Mouse (Mus musculus) heart, adult 2 months (tissue): Measurements from ENCODE around the gene Rel. TPM values are rescaled to one million over a fixed set of nuclear protein-coding genes. Genes with fewer than 3 reads are reported as not detected.

ENCODE experiments used
- DNase-seq, 2 experiments: peaks; one replicate each; pipeline ENCODE4 v3.0.0; 2021
- H3K27ac ChIP-seq: fragments of 200-600 bp; 2 replicates; pipeline ENCODE4 v1.8.1; 2022
- H3K27me3 ChIP-seq: fragments of 200-500 bp; 2 replicates; pipeline ENCODE4 v1.6.1; 2012; ENCODE audit warnings: mild to moderate bottlenecking, low read length, inconsistent platforms, mixed read lengths; ENCODE audit not compliant: control insufficient read depth, insufficient read depth
- H3K36me3 ChIP-seq: fragments of 200-500 bp; 2 replicates; pipeline ENCODE4 v1.6.1; 2012; ENCODE audit warnings: low read length, inconsistent platforms; ENCODE audit not compliant: control insufficient read depth, insufficient read depth
- H3K4me1 ChIP-seq: fragments of 200-500 bp; 2 replicates; pipeline ENCODE4 v1.6.1; 2011; ENCODE audit warnings: low read length; ENCODE audit not compliant: control insufficient read depth, insufficient read depth
- H3K4me3 ChIP-seq: fragments of 200-600 bp; 2 replicates; pipeline ENCODE4 v1.8.1; 2022
- H3K79me2 ChIP-seq: fragments of 200-500 bp; replicated peaks from 2 replicates; pipeline ENCODE4 v1.6.1; 2012; ENCODE audit warnings: mild to moderate bottlenecking, inconsistent platforms, low read length, moderate library complexity, mixed read lengths; ENCODE audit not compliant: control insufficient read depth, insufficient read depth
- H3K9ac ChIP-seq: fragments of 200-500 bp; 2 replicates; pipeline ENCODE4 v1.6.1; 2012; ENCODE audit warnings: low read depth, mild to moderate bottlenecking, control low read depth, inconsistent platforms, low read length, mixed read lengths
- CTCF ChIP-seq: fragments of 200-600 bp; IDR thresholded peaks from 2 replicates; pipeline ENCODE4 v1.8.1; 2022; ENCODE audit warnings: antibody characterized with exemption, mild to moderate bottlenecking, moderate library complexity
- EP300 ChIP-seq: fragments of 200-500 bp; IDR thresholded peaks from 2 replicates; pipeline ENCODE4 v1.6.1; 2011; ENCODE audit warnings: low read depth, low read length, control low read depth; ENCODE audit not compliant: insufficient read depth
- POLR2A ChIP-seq: fragments of 200-500 bp; IDR thresholded peaks from 2 replicates; pipeline ENCODE4 v1.6.1; 2011; ENCODE audit warnings: mild to moderate bottlenecking, low read depth, low read length, control low read depth; ENCODE audit not compliant: insufficient read depth
- WGBS: fragments of 180-500 bp; shearing (Covaris S2); methylation state at CpG from one replicate; pipeline ENCODE4 v1.1.7; 2018; 5-methylcytosine and 5-hydroxymethylcytosine counted together
- intact Hi-C: fragments of 180-260 bp; cut with DNase I; formaldehyde crosslinking; loops from one replicate; pipeline ENCODE4 v1.15.1; 2025
- polyA plus RNA-seq: library from polyadenylated mRNA; depleted of rRNA; stranded (reverse); fragments of >200 nt; gene quantifications from 2 replicates; pipeline ENCODE4 v1.2.3, GENCODE M21; 2012
- total RNA-seq, 2 experiments: library from RNA; stranded (reverse); gene quantifications; 2 replicates each; pipeline ENCODE4 v1.2.3; 2021

The Rel gene
- total and polyA plus RNA-seq, 3 experiments, result 3.7 to 9.5 (median 7.6) TPM

GRCm38 (mm10) chr11:23741386-23741785, 29.4 kb downstream of the Rel start:
- H3K36me3 ChIP-seq, result no peaks in the 10 kb centered on the region; the same call in 1 of the 2 replicates
- WGBS, result 92% methylated on average over 7 of the region's 7 CpGs
- no peak for TF ChIP-seq EP300
- no peak for TF ChIP-seq POLR2A
- TF ChIP-seq CTCF, result no peak
- H3K4me1 ChIP-seq, result no peaks in the 10 kb centered on the region
- no peak overlapping the region for H3K9ac ChIP-seq
- DNase-seq, result no peak
- H3K79me2 ChIP-seq, result no peaks in the 10 kb centered on the region
- H3K4me3 ChIP-seq, result no peak overlapping the region
- no peaks in the 10 kb centered on the region for H3K27me3 ChIP-seq
- H3K27ac ChIP-seq, result no peak overlapping the region
- intact Hi-C loops, result no loop called here

- Histone ChIP-seq H3K27me3 (no peaks in the 10 kb centered on the region), H3K9ac (no peak overlapping the region), H3K4me3 (no peak overlapping the region), H3K36me3 (peaks cover 2% of the 10 kb centered on the region), H3K4me1 (no peaks in the 10 kb centered on the region), H3K27ac (no peak overlapping the region), H3K79me2 (no peaks in the 10 kb centered on the region)
- DNase-seq, result no peak
- intact Hi-C loops, result no loop called here
- TF ChIP-seq CTCF (no peak), POLR2A (no peak), EP300 (no peak)
- WGBS, result 84% methylated on average over 4 of the region's 4 CpGs
Measured at GRCm38 (mm10) chr11:23740895-23741294, 29.9 kb downstream of the Rel start.

GRCm38 (mm10) chr11:23735820-23736470, 34.8 kb downstream of the Rel start:
- H3K4me1 ChIP-seq, result no peaks in the 10 kb centered on the region
- no peak for DNase-seq
- TF ChIP-seq EP300 (no peak), CTCF (no peak), POLR2A (no peak)
- no peaks in the 10 kb centered on the region for H3K27me3 ChIP-seq
- H3K79me2 ChIP-seq, result no peaks in the 10 kb centered on the region
- H3K9ac ChIP-seq, result no peak overlapping the region
- peaks cover 5% of the 10 kb centered on the region; the same call in 1 of the 2 replicates for H3K36me3 ChIP-seq
- intact Hi-C loops, result no loop called here
- H3K27ac ChIP-seq, result no peak overlapping the region
- no peak overlapping the region for H3K4me3 ChIP-seq

- Histone ChIP-seq H3K27ac (no peak overlapping the region), H3K79me2 (no peaks in the 10 kb centered on the region), H3K9ac (no peak overlapping the region), H3K36me3 (peaks cover 5% of the 10 kb centered on the region; the same call in 1 of the 2 replicates), H3K4me3 (no peak overlapping the region), H3K27me3 (no peaks in the 10 kb centered on the region), H3K4me1 (no peaks in the 10 kb centered on the region)
- 89% methylated on average over 6 of the region's 6 CpGs for WGBS
- intact Hi-C loops, result no loop called here
- DNase-seq, result no peak
- TF ChIP-seq POLR2A, result no peak
- no peak for TF ChIP-seq CTCF
- TF ChIP-seq EP300, result no peak
Measured at GRCm38 (mm10) chr11:23734749-23735286, 36.0 kb downstream of the Rel start.

GRCm38 (mm10) chr11:23732840-23733239, 37.9 kb downstream of the Rel start:
- Histone ChIP-seq H3K9ac (no peak overlapping the region), H3K4me3 (no peak overlapping the region), H3K27me3 (no peaks in the 10 kb centered on the region), H3K36me3 (peaks cover 5% of the 10 kb centered on the region; the same call in 1 of the 2 replicates), H3K79me2 (no peaks in the 10 kb centered on the region), H3K27ac (no peak overlapping the region), H3K4me1 (no peaks in the 10 kb centered on the region)
- TF ChIP-seq POLR2A, result no peak
- TF ChIP-seq EP300, result no peak
- no peak for TF ChIP-seq CTCF
- no peak for DNase-seq
- WGBS, result 44% methylated on average over 1 of the region's 1 CpGs
- intact Hi-C loops, result no loop called here

- TF ChIP-seq EP300, result no peak
- TF ChIP-seq CTCF, result no peak
- TF ChIP-seq POLR2A, result no peak
- Histone ChIP-seq H3K36me3 (peaks cover 2% of the 10 kb centered on the region; the same call in 1 of the 2 replicates), H3K9ac (no peak overlapping the region), H3K27ac (no peak overlapping the region), H3K4me1 (no peaks in the 10 kb centered on the region), H3K79me2 (no peaks in the 10 kb centered on the region), H3K27me3 (no peaks in the 10 kb centered on the region), H3K4me3 (no peak overlapping the region)
- intact Hi-C loops, result no loop called here
- 80% methylated on average over 4 of the region's 4 CpGs for WGBS
- no peak for DNase-seq
Measured at GRCm38 (mm10) chr11:23730120-23730519, 40.6 kb downstream of the Rel start.
